Mouse (Mus musculus): ENCODE results near the gene P2rx6.

DNA sequence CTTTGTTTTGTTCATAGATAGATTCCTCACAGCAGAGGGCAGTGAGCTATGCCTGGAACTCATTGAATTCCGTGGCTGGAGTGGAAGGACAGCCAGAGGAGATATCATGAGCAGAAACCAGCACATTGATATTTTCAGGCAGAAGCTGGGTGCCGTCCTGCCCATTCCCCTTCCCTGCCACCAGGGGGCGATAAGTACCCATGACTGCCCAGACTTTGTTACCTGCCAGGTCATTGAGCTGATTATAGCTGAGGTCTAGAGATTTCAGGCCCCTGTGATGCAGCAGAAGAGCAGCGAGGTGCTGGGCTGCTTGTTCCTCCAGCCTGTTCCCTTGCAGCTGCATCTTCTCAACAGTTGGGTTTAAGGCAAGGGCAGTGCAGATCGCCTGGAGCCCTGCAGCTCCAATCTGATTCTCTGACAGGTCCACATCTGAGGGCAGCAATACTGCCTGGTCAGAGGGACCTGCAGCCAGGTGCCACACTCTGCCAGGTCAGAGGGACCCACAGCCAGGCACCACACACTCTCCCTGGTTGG, 3.7 kb upstream of the P2rx6 start:
- TF ChIP-seq CTCF (IDR thresholded peaks at IDR 0.05; ENCODE audit: low read depth, low read length), result peak; percentile 98
- no peak for TF ChIP-seq POLR2A (IDR thresholded peaks at IDR 0.05; ENCODE audit: insufficient read depth, low read length)

Data from ES-Bruce4 (cell line).